Mouse (Mus musculus): ENCODE data around the gene Cln5.

- no peak for TF ChIP-seq GATA1 (IDR thresholded peaks at IDR 0.05; ENCODE audit: low read length)
- TF ChIP-seq TAL1 (IDR thresholded peaks at IDR 0.05; ENCODE audit: low read length), result no peak
Measured at GRCm38 (mm10) chr14:103078006-103078912, 8.2 kb downstream of the Cln5 start.

Data from erythroblast, embryonic 14.5 days (primary cell).